Mouse (Mus musculus) kidney, adult 18-20 months (tissue): ENCODE data around the gene Kif14.

Experiments
- DNase-seq: peaks from one replicate; pipeline ENCODE4 v3.0.0; 2021

Kif14 gene

DNA sequence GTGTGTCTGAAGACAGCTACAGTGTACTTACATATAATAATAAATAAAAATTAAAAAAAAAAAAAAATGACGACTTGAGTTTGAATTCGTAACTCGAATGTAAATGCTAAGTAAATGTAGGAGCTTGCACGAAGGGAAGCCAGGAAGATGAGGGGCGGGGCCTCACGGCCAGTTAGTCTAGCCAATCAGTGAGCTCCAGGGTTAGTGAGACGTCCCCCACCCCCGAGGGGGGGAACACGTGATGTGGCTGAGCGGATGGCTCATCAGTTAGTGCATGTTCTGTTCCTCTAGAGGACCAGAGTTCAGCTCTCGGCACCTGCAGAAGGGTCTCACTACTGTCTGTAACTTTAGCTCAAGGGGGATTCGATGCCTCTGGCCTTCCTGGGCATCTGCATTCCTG is 91.3 kb downstream of the Kif14 start:
- DNase-seq: no peak

DNA sequence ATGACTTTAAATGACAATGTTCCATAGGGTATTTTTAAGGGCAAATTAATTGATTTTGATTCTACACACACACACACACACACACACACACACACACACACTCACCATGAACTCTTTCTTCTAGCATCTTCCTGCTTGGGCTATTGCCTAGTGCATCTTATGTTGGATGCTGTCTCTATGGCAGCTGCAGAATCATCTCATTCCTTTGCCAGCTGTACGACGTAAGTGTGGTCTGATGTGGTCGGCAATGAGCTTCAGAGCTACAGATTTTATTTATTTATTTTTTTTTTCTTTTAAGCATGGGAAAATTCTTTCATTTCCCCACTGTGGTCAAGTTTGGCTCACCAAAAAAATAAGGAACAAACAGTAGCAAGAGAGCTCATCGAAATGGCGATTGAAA is 92.6 kb downstream of the Kif14 start:
- no peak for DNase-seq

DNA sequence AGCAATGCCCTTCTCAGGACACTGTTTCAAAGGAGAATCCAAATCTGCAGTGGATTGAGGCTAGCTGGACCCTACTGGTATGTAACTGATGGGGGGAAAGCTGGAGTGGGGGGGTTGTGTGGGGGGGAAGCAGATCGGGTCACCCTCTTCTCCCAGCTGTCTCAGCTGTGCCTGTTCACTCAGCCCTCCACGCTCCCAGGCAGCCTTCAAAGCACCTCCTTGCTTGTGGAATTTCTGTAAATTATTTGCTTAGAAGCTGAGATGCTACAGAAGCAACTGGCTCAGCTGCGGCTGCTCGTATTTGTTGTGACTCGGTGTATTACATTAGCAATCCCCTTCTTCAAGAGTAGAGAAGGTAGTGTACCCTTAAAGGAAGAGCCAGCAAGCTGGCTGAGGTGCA is 93.1 kb downstream of the Kif14 start:
- DNase-seq: no peak

DNA sequence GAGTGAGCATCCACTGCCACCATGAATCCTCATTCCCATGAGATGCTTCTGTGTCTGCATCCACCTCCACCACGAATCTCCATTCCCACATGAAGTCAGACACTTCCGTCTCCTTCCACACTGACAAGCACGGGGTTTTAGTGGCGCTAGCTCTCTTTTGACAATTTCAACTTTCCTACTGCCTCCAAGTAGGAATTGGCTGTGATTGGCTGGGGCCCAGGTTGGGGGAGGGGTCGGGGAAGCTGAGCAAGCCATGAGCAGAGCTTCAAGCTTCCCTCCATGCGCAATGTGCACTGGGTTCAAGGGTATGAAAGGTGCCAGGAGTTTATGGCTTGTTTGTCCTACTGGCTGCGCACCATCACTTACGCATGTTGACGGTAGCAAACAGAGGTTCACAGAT is 93.6 kb downstream of the Kif14 start:
- no peak for DNase-seq

DNA sequence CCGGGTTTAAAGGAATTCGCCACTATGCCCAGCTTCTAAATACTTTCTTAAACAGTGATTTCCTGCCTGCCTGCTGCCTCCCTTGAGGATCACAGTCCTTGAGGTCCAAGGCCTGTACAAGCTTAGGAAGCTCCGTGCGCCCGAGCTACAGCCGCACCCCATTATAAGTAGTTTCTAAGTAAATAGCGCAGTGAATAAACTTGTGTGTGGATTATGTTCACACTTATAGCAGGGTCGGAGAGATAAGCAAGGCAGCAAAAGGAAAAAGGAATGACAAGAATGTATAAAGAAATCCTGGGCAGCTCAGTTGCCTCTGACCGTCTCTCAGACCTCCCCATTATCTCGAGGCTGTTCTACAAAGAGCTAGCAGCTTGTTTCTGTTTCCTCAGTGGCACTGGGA is 95.7 kb downstream of the Kif14 start:
- no peak for DNase-seq

DNA sequence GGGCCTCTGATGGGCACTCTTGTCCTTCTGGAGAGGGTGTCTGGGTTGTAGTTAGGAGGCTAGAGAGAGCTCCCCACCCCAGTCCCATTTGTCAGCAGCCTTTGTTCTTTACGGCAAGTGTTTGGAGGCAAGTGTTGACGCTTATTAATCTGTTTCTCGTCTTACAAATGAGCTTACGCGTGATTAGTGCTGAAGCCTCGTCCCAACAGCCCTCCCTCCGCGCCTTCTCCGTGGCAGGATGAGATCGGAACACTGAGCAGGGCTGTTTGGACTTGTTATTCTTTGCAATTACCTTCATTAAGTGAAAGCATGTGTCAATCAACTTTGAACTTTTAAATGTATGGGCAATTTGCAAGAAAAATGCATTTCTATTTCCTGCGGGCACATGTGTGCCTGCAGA is 97.0 kb downstream of the Kif14 start:
- no peak for DNase-seq

DNA sequence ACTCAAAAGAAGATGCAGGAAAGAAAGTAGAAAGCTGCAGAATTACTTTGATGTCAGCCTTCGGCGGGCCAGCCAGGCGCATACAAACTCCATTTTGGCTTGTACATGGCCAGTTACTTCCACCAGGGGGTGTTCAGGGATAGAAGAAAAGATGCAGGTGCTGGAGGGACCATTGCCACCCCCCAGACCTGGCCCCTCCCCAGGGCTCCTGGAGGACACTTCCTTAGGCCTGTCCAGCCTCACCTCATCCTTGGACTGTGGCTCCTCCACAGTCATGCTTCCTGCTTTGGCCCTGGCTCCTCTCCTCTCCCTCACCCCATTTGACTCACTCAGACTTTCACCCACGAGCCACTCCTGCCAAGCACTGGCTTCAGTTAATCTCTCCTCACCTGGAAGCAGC is 98.8 kb downstream of the Kif14 start:
- peak; percentile 37 for DNase-seq

DNA sequence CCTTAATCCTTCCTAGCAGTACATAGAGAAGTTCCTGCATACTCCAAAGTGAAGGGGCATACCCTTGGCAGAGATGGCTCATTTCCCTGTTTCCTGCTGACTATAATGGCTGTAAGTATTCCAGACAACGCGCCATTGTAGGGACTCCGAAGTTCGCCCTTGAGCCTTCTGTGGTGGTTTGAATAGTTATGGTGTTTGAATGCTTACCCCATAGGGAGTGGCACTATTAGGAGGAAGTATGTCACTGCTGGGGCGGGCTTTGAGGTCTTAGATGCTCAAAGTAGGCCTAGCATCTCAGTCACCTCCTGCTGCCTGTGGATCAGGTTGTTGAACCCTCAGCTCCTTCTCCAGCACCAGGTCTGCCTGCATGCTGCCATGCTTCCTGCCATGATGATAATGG is 100.2 kb downstream of the Kif14 start:
- no peak for DNase-seq

DNA sequence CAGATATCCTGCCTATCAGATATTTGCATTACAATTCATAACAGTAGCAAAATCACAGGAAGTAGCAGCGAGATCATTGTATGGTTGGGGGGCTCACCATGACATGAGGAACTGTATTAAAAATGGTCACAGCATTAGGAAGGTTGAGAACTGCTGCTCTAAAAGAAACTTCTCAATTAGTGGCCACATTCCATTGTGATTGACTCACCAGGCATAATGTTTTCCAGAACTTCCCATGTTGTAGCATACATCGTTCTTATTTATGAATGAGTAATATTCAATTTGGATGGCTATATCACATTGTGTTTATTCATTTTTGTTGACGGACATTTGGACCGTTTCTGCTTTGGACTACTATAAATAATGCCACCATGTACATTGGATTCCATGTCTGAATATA is 101.5 kb downstream of the Kif14 start:
- no peak for DNase-seq

DNA sequence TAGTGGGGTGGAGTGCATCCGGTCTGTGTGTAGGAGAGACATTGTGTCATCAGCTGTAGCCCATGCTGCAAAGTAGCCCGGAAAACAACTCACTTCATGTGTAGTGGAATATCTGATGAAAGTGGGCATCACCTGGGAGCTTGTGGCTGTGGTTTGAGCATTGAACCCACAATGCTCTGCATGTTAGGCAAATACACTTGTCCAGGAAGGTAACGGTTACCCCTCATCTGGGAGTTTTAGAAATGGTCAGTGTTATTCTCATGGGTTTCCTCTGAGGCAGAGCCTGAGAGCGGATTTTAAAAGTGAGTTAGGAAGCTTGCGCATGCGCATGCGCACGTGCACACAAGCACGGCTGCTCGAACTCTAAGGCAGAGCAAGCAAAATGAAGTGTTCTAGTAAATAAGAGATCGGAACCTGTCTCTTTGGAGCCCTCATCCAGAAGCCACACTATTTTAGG is 102.6 kb downstream of the Kif14 start:
- DNase-seq: no peak

DNA sequence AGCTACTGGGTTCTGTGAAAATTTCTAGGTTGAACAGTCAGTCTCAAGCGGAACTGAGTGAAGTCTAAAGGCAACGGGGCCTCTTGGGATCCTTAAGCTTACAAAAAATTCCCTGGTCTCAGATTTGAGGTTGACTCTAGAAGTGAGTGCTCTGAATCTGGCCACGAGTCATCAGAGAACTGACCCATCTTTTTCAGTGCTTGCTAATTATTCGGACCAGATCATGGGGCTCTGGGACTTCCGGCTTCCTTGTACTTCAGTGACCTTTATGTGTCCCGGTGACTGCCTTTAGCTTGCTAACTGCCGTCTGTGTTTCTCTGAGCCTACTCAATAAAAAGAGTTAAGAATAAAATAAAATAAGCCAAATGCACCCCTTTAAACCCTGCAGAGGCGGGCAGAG is 103.1 kb downstream of the Kif14 start:
- DNase-seq: no peak

DNA sequence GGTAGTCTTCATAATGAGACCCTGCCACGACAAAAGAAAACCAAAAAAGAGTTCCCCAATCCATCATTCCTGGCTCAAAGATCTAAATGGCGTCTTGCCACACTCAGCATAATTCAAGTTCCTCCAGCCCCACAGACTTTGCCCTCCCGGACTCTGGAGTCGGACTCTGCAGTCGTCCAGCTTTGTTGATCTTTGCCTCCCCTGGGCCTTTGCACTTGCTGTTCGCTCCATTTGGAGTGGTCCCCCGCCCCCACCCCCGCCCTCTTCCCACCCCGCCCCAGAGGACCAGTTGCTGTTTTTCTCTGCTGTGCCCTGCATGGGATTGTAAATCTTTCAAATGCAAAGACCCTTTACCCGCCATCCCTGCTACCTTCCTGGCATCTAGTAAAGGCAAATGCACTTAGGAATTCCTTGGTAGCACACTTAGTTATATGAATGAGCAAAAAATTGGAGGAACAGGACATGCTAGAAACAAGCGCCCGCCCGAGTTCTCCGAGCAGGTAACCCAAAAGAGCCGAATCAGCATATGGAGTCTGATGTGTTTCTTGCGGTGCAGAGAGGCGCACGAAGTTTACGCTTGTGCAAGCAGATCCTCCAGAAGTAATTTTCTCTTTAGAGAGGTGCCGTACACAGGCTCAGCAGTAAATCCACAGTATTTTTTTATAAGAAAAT is 103.6 kb downstream of the Kif14 start:
- DNase-seq: peak; percentile 71

DNA sequence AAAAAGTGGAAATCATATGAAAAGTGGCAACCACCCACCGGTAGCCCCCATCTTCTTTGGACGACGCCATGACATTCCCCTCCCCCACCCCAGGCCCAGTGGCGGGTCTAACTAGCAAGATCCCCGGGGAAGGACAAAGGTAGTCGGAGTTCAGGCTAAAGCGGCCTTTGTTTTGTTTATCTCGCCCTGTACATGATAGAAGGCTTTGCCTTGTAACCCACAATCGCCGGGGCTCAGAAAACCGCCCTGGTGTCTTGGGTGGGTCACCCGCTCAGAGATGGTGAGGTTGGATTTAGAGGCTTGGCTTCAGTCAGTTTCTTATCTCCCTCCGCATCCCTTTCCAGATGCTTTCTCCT is 104.1 kb downstream of the Kif14 start:
- DNase-seq: no peak

DNA sequence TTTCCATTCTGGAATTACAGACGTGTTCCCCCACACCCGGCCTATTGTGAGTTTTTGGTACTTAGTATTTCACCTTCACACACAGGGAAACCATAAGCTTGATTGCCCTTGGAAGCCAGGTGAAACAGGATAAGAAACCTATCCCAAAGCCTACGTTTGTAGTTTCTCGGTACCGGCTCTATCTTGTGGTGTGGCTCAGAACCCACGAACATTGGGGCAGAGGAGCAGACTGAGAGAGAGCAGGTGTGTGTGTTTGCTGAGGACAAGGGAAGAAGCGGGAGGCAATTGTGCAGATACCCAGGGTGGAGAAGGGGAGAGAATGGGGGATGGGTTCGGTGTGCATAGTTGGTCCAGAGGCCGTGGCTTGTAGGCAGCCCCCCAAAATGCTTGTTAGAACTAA is 104.8 kb downstream of the Kif14 start:
- DNase-seq: no peak

DNA sequence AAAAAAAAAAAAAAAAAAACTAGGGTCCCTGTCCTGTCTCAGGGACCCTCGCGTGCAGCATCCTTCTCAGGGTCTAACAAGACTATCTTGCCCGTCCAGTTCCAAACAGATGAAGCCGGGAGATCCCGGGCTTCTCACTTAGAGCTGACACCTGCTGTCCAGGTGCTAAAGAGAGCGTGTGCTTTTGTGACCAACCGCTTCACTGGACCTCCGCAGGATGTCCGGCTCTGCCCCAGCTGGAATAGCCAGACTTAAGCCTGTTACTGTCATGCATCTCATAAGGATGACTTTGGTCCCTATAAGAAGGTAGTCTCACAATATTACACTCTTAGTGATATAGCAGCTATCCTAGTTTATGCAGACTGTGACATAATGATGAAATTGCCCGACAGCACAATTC is 105.4 kb downstream of the Kif14 start:
- no peak for DNase-seq

DNA sequence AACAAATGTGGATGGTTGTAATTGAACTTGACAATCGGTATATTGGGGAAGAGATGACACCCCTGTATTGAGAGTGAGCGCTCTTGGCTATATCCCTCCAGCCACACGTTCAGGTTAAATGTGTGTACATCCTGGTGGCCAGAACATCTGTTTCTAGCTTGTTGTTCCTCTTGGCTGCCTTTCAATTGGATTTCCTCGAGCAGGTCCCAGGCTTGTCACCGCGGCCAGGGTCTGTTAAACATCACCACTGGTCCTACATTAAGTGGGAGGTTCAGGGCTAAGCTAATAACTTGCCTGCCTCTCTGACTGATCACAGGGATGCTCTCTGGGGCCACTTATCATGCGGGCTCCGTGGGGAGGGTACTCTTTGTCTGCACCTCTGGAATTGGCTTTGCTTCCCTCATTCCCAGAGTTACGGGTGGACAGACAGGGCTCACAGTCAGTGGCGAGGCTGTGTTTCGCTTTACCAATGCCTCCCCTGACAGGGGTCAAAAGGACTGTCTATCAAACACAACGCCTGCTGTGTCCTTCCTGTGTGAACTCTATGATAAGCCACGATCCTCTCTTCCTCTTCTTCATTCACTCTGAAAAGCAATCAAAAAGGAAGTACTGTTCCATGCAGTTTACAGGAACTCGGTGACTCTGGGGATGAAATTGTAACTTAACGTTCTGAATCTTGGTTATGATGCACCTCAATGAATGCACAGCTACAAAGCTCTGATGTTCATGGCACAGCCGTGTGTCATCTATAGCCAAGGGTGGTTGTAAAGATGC is 111.9 kb downstream of the Kif14 start:
- no peak for DNase-seq

DNA sequence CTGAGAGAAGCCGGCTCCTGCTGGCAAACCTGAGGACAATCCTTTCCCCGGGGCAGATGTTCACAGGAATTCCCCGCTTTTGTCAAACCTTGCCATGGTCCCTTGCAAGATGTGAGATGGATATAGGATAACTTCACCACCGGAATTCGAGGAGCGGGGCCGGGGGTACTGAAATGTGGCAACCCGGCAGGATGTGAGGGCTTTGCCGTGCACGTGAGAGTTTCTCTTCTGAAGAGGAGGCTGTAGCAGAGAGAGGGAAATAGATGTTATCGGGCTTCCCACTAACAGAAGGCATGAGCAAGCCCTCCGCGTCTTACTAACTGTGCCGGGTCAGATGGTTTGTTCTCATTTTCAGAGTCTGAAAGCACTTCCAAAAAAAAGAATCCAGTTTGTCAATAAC is 113.2 kb downstream of the Kif14 start:
- no peak for DNase-seq

DNA sequence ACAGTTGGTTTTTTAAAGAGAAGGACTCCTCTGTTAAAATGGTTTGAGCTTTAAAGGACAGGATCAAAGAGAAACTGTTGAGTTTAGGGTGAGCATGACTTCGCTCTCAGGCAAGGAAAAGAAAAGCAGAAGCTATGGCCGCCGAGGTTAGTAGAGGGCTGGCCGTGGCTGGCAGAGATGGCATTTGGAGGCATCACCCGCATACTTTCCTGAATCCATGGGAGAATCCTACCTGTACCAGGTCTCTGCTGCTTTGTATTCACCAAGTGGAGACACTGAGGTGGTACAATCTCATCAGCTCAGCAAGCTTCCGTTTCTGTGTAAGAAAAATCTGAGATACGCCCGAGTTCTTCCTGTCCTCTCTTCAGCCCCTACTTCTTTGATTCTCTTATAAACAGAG is 114.1 kb downstream of the Kif14 start:
- DNase-seq: no peak
